Mouse (Mus musculus) kidney, adult 9 months (tissue): ENCODE data around the gene Ap3b1.
"Not testable (repeated sequence)": the region's sequence is repeated elsewhere in the genome, so short reads cannot be mapped to it uniquely, and the experiment has no call there.

Experiments used
- DNase-seq: peaks from one replicate; pipeline ENCODE4 v3.0.0; 2022

Gene Ap3b1

DNA sequence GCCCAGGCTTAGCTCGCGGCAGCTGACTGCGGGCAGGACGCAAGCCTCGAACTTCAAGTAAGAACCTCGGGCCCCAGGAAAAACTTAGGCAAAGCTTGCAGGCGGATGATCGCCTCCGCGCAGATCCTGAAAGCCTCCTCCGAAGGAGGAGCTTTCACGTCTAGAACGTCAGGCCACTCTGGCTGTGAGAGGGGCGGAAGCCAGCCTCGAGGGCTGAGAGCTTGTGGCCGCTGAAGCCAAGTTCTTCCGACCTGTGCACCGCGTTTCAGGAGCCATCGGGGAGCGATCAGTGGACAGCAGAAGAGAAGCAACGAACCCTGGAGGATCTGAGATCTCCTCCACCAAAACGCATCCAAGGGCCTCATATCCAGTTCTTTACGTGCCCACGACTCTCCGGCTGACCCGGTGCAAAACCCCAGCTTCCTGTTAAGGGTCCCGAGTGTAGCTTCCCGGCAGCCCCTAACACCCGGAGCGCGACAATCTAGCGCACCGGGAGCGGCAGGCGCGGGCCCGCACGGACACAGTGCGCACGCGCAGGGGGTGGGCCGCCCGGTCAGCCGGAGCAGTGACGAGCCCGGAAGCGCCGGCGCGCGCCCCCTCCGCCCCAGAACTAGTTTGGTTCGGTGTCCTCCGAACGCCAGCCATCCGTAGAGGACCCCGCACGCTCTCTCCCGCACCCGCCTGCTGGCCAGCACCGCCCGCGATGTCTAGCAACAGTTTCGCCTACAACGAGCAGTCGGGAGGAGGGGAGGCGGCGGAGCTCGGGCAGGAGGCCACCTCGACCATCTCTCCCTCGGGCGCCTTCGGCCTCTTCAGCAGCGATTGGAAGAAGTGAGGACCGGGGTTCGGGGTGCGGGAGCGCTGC is at the start of gene Ap3b1:
Gene Ap3b1 (plus strand): TSS at position 560 of the 865 bp plus-strand sequence.
- DNase-seq = peak; percentile 84

DNA sequence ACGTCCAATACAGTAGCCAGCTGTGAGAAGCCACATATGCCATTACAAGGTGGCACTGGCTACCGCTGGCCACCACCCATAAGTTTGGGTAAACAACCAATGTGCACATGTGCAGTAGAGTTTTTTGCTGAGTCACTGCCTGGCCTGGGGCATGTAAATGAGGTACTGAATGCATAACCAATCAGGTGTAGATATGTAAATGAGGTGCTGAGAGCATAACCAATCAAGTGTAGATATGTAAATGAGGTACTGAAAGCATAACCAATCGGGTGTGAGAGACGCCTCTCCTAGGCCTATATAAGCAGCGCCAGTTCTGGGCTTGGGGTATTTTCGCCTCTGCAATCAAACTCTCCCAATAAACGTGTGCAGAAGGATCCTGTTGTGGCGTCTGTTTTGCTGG is 45.9 kb upstream of the Ap3b1 start:
- not testable (repeated sequence) for DNase-seq

DNA sequence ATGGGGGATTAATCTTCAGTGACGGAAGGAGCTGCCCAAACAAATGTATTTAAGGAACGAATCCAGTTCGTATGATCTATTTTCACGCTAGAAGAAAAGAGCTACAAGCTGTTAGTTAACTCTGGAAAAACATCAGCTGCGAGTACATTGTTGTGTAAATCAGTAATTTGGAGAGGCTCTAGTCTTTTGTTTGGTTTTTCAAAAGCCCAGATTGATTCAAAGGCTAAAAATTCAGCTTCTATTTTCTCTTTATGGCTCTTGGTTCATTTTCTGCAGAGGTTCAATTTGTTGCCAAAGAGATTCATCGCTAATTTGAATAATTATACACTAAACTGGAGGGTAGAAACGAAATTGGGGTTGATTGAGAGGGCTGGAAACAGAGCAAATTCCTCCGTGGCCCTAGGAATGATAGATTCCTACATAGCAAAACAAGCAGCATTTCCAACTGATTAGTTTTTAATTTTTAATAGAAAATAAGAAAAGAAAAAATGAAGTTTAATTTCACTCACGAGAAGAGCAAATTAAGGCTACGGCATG is 41.7 kb upstream of the Ap3b1 start:
- no peak for DNase-seq

DNA sequence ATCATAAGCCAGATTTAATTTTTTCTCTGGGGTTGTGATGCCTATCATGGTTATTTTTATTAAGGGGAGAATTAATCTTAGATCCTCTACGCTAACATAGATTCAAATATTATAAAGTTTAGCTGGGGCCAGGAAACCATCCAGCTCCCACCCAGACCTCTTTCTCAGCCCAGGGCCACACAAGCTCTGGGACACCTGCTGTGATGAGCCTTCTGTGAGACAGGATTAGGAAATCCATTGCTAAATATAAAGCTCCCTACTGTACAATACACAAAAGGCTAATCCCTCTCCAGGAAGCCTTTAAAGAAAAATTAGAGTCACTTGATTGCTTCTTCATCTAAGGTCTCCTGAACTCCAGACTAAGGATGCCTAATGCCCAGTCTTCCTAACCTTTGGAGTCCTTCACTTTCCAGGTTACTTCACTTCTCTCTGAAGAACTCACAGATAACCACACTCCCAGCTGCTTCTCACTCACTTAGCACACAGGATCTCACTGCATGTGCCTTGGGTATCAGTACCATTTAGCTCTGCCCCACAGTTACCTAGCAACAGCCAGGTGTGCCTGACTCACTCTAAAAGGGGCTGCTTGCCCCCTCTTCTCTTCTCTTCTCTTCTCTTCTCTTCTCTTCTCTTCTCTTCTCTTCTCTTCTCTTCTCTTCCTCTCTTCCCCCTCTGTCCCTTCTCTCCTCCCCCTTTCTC is 37.5 kb upstream of the Ap3b1 start:
- DNase-seq = no peak

DNA sequence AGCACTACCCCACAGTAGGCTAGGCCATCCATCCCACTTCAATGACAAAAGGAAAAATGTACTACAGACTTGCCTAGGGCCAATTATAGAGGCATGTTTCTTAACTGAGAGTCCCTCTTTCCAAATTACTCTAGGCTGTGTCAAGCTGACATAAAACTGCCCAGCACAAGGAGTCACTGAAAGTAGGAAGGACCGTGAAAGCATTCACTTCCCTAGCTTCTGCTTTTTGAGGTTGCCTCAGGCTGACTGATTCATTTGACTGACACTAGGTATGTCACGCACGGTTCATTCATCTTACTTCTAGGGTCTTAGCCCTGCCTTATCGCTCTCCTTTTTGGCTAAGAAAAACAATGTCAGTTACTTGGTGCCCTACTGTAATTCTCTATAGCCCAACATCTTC is 36.3 kb upstream of the Ap3b1 start:
- DNase-seq = no peak

GRCm38 (mm10) chr13:94328063-94328462 is 30.7 kb upstream of the Ap3b1 start:
- DNase-seq = peak; percentile 47

GRCm38 (mm10) chr13:94329005-94329404 is 29.8 kb upstream of the Ap3b1 start:
- DNase-seq = not testable (repeated sequence)

DNA sequence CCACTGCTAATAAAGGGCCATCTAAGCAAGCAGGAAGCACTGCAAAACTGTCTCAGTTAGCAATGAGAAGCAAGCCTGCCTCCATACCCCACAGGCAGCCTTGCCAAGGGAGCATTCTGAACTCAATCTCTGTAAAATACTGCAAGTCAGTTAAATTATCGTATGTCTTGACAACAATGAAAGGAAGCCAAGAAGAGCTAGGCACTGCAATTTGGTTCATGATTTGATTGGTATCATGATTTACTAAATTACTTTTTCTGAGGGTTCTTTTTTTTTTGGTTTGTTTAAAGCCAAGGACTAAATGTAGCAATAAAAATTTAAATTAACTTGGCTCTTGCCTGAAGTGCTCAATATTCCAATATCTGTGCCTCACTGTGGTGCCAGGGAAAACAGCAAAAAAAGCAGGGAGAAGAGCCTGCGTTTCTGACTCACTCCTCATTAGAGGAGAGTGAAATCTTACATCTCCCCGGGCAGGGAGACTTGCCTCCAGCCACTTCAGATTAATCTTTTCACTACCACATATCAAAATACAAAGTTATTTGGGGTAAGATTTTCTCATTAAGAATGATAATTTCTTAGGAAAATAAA is 28.3 kb upstream of the Ap3b1 start:
- DNase-seq = no peak

GRCm38 (mm10) chr13:94338357-94338756 is 20.4 kb upstream of the Ap3b1 start:
- DNase-seq = no peak

DNA sequence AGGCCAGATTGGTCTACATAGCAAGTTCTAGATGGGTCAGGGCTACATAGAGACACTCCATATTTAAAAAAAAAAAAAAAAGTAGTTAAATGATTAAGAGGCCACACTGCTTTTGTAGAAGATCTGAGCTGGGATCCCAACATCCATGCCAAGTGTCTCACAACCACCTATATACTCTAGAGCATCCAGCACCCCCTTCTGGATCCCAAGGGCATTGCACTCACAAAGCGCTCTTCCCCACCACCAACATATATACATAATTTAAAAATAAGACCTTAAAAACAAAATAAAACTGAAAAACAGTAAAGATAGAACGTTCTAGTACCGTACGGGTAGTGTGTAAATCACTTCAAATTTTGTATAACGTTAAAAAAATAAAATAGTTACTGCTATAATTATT is 15.6 kb upstream of the Ap3b1 start:
- no peak for DNase-seq

DNA sequence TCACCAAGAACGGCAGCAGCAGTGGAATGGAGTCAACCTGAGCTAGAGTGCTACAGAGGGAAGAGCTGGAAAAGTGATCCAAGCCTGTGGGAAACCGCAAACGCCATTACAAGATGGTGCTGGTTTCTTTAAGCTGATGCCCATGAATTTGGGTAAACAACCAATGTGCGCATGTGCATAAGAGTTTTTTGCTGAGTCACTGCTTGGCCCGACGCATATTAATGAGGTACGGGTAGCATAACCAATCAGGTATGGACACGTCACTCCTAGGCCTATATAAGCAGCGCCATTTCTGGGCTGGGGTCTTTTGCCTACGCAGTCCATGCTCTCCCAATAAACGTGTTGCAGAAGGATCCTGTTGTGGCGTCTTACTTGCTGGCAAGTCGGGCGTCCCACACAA is 14.2 kb upstream of the Ap3b1 start:
- not testable (repeated sequence) for DNase-seq

- no peak for DNase-seq
Measured at GRCm38 (mm10) chr13:94354584-94354983, 4.2 kb upstream of the Ap3b1 start.

DNA sequence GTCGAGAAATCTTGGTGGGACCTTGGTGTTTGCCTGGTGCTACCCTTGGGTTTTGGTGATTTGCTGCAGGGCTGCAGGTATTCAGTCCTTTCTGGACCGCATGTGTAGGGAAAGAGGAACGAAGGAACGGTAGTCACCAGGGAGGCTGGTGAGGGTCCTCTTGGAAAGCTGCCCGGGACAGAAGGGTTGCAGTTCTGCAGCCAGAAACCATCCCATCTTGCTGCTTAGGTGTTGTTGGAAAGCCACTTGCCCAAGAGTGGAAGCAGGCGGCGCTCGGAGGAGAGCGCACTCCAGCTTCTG is 709 bp upstream of the Ap3b1 start:
- no peak for DNase-seq

GRCm38 (mm10) chr13:94359282-94359920 is 641 bp downstream of the Ap3b1 start:
- peak; percentile 47 for DNase-seq

GRCm38 (mm10) chr13:94361013-94361580 is 2.3 kb downstream of the Ap3b1 start:
- DNase-seq = not testable (repeated sequence)

DNA sequence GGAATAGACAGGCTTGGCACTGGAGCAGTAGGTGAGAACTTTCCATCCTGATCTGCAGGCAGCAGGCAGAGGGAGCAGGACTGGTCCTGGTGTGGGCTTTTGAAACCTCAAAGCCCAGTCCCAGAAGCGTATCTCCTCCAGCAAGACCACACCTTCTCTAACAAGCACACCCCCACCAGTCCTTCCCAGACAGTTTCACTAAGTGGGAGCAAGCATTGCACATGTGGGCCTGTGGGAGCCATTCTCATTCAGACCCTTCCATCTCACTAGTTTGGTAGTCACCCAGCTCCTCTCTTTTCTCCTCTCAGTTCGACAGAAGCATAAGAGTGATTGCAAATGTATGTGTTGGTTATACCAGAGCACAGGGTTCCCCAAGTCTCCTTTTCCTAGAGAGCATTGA is 5.6 kb downstream of the Ap3b1 start:
- no peak for DNase-seq

DNA sequence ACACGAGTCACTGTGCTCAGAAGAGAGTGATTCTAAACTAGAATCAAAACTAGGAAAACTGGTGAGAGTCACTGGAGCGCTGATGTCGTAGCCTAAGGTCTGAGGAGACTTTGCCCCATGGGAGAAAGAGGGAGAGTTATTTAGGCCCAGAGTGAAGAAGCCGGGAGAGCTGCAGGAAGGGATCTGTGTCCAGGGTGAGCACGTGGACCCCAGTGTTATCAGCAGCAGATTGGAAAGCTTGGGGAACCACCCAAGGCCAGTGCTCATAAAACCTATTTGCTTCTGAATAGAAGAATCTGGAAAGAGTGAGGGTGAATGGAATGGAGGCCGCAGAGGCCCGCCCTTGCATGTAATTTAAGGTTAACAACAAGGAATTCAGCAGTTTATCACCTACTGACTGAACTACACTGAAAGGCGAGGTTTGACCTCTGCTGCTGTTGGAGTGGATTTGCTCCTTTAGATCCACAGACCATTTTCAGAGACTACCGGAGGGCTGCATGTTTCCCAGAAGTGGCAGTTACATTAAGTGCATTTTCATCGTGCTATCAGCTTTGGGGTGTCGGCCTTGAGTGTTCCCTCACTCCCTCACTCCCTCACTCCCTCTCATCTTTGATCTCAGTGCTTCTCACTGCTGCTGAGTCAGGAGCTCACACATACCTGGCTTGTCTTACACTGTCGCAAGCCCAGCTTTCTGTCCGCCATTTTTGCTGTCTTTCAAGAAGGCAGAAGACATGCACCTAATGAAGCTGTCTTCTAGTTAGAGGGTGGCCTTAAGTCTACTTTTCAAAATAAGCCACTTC is 6.5 kb downstream of the Ap3b1 start:
- DNase-seq = no peak

GRCm38 (mm10) chr13:94367869-94368268 is 9.1 kb downstream of the Ap3b1 start:
- DNase-seq = no peak

DNA sequence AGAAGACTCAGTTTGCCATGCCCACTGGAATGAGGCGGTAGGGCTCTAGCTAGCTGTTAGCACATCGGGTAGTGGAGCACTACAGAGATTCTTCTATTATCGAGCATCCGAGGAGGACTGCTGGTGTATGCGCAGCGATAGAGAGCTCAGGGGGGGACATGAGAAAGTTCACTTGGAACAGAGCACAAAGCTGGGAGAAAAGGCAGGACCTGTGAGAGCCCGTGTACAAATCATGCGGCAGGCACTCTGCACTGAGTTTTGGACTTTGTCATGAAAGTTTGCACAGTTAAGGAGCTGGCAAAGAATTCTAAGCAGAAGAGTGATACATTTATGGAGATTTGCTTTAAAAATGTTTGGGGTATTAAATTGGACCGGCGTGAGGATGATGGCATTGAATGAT is 11.8 kb downstream of the Ap3b1 start:
- peak; percentile 57 for DNase-seq

DNA sequence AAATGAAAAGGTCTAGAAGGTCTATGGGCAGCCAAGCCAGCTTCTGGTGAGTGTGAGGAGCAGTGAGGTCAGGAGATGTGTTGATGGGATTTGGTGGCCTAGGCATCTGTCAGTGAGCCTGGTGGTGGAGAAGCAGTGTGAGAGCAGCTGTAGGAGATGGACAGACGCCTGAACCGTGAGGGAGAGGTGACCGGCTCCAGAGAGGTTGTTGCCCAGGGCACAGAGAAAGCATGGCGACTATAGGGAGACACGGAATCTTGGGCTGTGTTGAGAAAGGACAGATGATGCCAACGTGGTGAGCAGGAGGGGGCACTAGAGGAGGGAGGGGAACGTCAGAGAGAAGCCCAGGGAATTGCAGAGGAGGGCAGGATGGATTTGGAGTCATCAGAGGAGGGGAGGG is 13.3 kb downstream of the Ap3b1 start:
- no peak for DNase-seq

DNA sequence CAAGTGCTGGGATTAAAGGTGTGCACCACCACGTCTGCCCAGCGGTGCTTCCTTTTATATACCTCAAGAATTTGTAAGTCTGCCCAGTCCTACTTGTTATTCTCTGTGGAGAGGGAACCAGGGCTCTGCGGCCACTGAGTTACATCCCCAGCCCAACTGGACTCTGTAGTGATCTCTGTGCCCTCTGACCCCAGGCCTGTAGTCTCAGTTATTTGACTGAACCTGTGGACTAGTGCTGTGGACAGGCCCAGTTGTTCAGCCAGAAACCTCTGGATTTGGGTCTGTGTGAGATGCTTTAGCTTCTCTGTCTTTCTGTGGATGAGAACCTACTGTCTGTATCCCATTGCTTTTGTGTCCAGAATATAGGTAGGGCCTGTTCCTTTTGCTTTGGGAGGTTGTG is 15.4 kb downstream of the Ap3b1 start:
- DNase-seq = no peak
